Mouse (Mus musculus): ENCODE data around the gene Ror2.

Gene Ror2

GRCm38 (mm10) chr13:53075006-53075405, 210.9 kb downstream of the Ror2 start:
- DNase-seq (ENCODE audit: extremely low spot score, low read depth, low spot score) = no peak

- no peak for DNase-seq (ENCODE audit: extremely low spot score, low read depth, low spot score)
Observed at GRCm38 (mm10) chr13:53069076-53069690, 216.7 kb downstream of the Ror2 start.

- DNase-seq (ENCODE audit: extremely low spot score, low read depth, low spot score) = no peak
Observed at GRCm38 (mm10) chr13:53068461-53068860, 217.5 kb downstream of the Ror2 start.

GRCm38 (mm10) chr13:53067949-53068348, 218.0 kb downstream of the Ror2 start:
- DNase-seq (ENCODE audit: extremely low spot score, low read depth, low spot score) = no peak

DNA sequence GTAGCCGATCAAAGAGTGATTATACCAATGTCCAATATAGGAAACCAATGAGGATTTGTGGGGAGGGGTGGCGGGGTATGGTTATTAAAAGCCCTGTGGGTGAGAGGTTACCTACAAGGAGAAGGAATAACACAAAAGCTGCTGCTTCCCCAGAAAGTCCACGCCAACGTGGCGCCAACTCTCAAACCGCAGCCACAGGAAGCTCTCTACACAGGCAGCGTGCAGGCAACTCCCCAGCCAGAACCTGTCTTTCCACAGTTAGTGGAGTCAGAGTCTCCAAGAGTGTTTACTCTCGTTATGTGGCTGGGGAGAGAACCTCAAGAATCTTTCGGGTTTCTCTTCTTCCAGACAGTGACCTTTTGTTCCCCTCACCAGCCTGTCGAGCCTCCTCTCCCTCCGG, 220.8 kb downstream of the Ror2 start:
- no peak for DNase-seq (ENCODE audit: extremely low spot score, low read depth, low spot score)

DNA sequence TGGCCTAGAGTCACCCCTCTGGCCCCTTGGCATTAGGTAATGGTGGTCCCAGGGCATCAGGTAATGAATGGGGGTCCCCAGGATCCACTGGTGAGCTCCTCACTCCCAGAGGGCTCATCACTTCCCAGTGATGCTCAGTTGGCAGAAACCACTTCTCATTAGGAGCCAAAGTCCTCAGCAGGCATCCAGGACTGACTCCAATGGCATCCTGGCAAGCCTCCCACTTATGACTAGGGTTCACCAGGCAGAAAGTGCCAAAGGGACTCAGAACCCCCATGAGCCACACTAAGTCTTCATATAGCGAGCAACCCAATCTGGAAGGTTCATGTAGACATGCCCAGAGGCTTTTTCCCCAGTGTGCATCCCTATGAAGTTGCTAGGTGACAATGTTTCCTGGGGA, 221.2 kb downstream of the Ror2 start:
- DNase-seq (ENCODE audit: extremely low spot score, low read depth, low spot score) = no peak

All from hindlimb bud, embryonic 11.5 days (tissue).